Mouse (Mus musculus) heart, embryonic 15.5 days (tissue): Measurements from ENCODE around the gene Nid2. TPM values are rescaled to one million over a fixed set of nuclear protein-coding genes. Genes with fewer than 3 reads are reported as not detected.

ENCODE experiments used
- ATAC-seq: fragments of 200-750 bp; cut with Nextera tagmentation; replicated peaks from 2 replicates; pipeline ENCODE4 v1.8.0; 2017; ENCODE audit warnings: low read depth, moderate TSS enrichment; ENCODE audit not compliant: insufficient number of reproducible peaks, insufficient read depth, low FRiP score
- H3K27ac ChIP-seq: fragments of 300-500 bp; sonication (generic); 2 replicates; pipeline ENCODE4 v1.5.1; 2015; ENCODE audit warnings: mild to moderate bottlenecking, inconsistent platforms
- H3K27me3 ChIP-seq: fragments of 300-500 bp; sonication (generic); 2 replicates; pipeline ENCODE4 v1.6.1; 2015; ENCODE audit warnings: inconsistent platforms
- H3K36me3 ChIP-seq: fragments of 300-500 bp; sonication (generic); 2 replicates; pipeline ENCODE4 v1.6.1; 2015; ENCODE audit warnings: mild to moderate bottlenecking, inconsistent platforms
- H3K4me1 ChIP-seq: fragments of 300-500 bp; sonication (generic); replicated peaks from 2 replicates; pipeline ENCODE4 v1.6.1; 2015; ENCODE audit warnings: inconsistent platforms
- H3K4me2 ChIP-seq: fragments of 300-500 bp; sonication (generic); 2 replicates; pipeline ENCODE4 v1.6.1; 2015; ENCODE audit warnings: inconsistent platforms, mild to moderate bottlenecking, moderate library complexity
- H3K4me3 ChIP-seq: fragments of 300-500 bp; sonication (generic); 2 replicates; pipeline ENCODE4 v1.5.1; 2015; ENCODE audit warnings: mild to moderate bottlenecking, inconsistent platforms
- H3K9ac ChIP-seq: fragments of 300-500 bp; sonication (generic); 2 replicates; pipeline ENCODE4 v1.6.1; 2015; ENCODE audit warnings: mild to moderate bottlenecking, inconsistent platforms
- H3K9me3 ChIP-seq: fragments of 300-500 bp; sonication (generic); replicated peaks from 2 replicates; pipeline ENCODE4 v1.6.1; 2016; ENCODE audit warnings: inconsistent platforms
- WGBS: fragments of 180-500 bp; shearing (Covaris S2); methylation state at CpG from one replicate; pipeline ENCODE4 v1.1.7; 2015; ENCODE audit warnings: mixed read lengths; 5-methylcytosine and 5-hydroxymethylcytosine counted together
- polyA plus RNA-seq: library from polyadenylated mRNA; unstranded; fragments of >200 nt; fragmentation: Nextera tagmentation; extraction: Ambion mirVana; gene quantifications from 2 replicates; pipeline ENCODE4 v1.2.1, GENCODE M21; 2015

The Nid2 gene
- polyA plus RNA-seq, 1 experiment from 2014 or later, result 84.4 TPM

DNA sequence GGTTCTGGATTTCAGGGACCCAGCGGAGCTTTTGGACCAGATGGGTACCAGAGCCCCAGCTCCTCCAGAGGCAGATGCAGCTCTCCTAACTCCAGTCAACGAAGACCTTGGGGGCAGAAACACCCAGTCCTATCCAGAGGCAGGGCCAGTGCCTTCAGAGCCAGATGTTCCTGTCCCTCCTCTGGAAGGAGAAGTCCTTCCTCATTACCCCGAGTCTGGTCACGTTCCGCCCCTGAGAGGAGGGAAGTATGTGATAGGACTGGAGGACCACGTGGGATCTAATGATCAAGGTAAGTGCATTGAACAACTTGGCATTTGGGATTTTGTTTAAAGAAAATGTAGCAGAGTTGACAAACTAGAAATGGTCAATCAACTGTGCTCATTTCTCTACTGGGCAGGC, 17.6 kb downstream of the Nid2 start:
- ATAC-seq, result no peak
- Histone ChIP-seq H3K36me3 (peaks cover 19% of the 10 kb centered on the region; the same call in 1 of the 2 replicates), H3K9me3 (no peaks in the 10 kb centered on the region), H3K9ac (no peak overlapping the region), H3K4me1 (peaks cover 22% of the 10 kb centered on the region), H3K4me2 (no peak overlapping the region), H3K27ac (no peak overlapping the region), H3K4me3 (no peak overlapping the region), H3K27me3 (no peaks in the 10 kb centered on the region)
- WGBS, result 91% methylated on average over 6 of the region's 6 CpGs

DNA sequence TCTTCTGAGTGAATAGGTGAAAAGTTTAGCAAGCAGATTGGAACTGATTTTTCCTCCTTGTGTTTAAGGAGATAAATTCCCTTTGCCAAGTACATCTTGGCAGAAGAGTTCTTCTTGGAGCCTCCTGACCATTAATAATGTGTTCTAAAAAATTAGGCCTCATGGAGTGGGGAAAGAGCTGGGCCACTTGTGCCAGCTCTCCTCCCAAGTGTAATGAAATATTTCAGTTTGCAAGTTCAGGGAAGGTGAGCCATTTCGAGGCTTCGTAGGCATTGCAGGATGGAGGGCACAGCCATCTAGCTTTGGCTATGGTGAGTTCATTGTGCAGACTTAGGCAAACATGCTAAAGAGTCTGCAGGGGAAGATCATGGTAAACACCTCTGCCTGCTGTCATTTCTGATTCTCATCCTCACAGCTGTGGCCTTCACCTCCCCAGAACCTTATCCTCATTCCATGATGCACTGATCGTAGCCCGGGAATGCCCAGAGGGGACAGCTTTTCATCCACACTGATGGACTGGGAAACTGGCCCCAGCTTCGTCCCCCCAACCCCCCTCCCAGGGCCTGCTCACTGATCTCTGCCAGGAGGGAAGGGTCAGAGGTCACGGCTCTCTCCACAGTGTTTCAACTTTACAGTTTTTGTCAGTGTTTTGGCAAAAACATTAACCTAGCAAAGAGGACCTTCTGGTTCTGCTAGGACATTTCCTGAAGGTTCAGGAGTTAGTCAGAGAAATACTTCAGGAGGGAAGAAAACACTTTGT, 18.6 kb downstream of the Nid2 start:
- no peaks in the 10 kb centered on the region for H3K27me3 ChIP-seq
- 53% methylated on average over 6 of the region's 6 CpGs for WGBS
- ATAC-seq, result no peak
- H3K36me3 ChIP-seq, result peaks cover 17% of the 10 kb centered on the region; the same call in 1 of the 2 replicates
- H3K27ac ChIP-seq, result no peak overlapping the region
- no peak overlapping the region for H3K4me2 ChIP-seq
- H3K9me3 ChIP-seq, result no peaks in the 10 kb centered on the region
- no peak overlapping the region for H3K9ac ChIP-seq
- H3K4me3 ChIP-seq, result no peak overlapping the region
- H3K4me1 ChIP-seq, result peaks cover 28% of the 10 kb centered on the region

DNA sequence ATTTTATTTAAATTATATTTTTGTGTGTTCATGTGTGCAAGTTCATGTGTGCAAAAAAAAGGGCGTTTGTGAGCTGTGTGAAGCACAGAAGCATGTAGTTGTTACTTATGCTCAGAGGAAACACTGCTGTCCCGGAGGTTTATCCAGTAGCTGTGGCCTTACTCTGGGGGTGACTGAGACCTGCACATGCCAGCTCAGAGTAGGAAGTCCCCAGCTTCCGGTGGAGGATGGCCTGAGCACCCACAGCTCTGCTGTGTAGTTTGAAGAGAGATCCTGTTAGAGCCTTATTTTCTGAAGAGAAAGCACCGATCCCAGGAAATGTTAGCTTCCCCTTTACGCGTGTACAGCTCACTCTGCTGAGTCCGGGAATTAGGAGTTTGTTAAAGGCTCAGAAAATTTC, 20.1 kb downstream of the Nid2 start:
- 69% methylated on average over 7 of the region's 7 CpGs for WGBS
- H3K4me2 ChIP-seq, result no peak overlapping the region
- peak overlapping the region; percentile 0; the same call in 1 of the 2 replicates for H3K27ac ChIP-seq
- no peak overlapping the region for H3K4me3 ChIP-seq
- peaks cover 7% of the 10 kb centered on the region; the same call in 1 of the 2 replicates for H3K36me3 ChIP-seq
- H3K27me3 ChIP-seq, result no peaks in the 10 kb centered on the region
- no peak for ATAC-seq
- no peak overlapping the region for H3K9ac ChIP-seq
- H3K9me3 ChIP-seq, result no peaks in the 10 kb centered on the region
- H3K4me1 ChIP-seq, result peaks cover 34% of the 10 kb centered on the region

DNA sequence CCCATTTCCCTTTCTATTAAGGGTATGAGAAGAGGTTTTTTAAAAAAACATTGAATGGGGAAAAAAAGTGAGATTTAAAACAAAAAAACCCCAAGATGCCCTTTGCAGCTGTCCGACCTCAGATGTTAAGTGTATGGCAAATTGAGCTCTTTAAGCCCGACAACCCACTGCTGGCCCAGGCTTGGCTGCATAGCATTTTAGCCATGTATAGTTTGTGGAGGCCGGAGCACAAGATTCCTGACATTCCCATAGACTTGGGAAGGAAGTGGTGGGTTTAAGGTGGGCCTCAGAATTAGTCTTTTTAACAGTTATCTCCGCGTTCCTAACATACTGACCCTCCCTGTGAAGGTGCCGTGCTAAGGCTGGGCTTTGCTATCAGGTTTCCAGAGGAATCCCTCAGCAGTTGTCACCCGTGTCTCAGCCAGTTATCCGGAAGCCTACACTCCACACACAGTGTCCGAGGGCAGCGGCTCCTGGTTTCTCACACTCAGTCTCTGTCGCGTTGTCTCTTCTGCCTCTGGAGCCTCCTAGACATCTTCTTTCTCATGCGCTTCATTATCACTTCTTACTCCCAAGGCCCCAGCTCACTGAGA, 23.1 kb downstream of the Nid2 start:
- no peak overlapping the region for H3K27ac ChIP-seq
- 0 out of 2 replicates have a peak, but pooled peaks have one; percentile 20 for ATAC-seq
- no peak overlapping the region for H3K9ac ChIP-seq

DNA sequence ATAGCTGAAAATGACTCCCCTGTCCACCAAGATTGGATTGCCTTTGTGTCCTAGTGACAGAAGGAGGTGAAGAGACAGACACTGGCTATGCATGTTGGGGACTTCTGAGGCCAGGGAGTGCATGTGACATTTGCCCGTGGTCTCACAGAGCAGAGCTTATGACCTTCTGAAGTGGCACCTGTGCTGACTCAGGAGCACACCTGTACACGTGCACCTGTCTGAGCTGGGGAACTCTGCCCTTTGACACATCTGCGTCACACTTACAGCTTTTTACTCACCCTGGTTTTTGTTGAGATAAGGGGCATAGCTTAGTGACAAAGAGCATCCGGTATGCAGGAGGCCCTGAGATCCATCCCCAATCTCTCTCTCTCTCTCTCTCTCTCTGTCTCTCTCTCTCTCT, 24.4 kb downstream of the Nid2 start:
- H3K4me1 ChIP-seq, result peaks cover 29% of the 10 kb centered on the region
- ATAC-seq, result no peak

More for the DNA sequence above, 23.1 kb downstream of the Nid2 start:
- Histone ChIP-seq H3K9me3 (no peaks in the 10 kb centered on the region), H3K4me1 (peaks cover 36% of the 10 kb centered on the region), H3K4me2 (peak overlapping the region; percentile 24; the same call in 1 of the 2 replicates), H3K36me3 (peaks cover 4% of the 10 kb centered on the region), H3K27me3 (no peaks in the 10 kb centered on the region), H3K4me3 (no peak overlapping the region)
- WGBS, result 33% methylated on average over 13 of the region's 13 CpGs

DNA sequence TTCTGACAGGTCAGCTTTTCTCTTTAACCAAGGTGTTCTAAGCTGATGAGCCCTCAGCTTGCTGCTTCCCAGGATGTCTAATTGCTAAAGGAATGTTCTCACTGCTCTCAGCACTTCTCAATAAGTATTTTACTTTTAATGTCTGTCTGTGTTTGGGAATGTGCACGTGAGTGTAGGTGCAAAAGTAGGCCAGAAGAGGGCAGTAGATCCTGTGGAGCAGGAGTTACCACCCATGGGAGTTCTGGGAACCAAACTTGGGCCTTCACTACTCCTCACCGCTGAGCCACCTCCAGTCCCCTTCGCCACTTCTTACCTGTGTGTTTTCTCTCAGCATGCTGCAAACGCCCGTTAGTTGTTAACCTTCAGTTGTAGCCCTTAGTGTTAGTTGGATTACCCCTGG, 25.1 kb downstream of the Nid2 start:
- no peaks in the 10 kb centered on the region for H3K9me3 ChIP-seq
- no peak overlapping the region for H3K4me3 ChIP-seq
- H3K9ac ChIP-seq, result no peak overlapping the region
- H3K4me2 ChIP-seq, result no peak overlapping the region
- no peak for ATAC-seq
- no peak overlapping the region for H3K27ac ChIP-seq
- no peaks in the 10 kb centered on the region for H3K27me3 ChIP-seq
- 96% methylated on average over 5 of the region's 5 CpGs for WGBS
- H3K36me3 ChIP-seq, result peaks cover 16% of the 10 kb centered on the region
- H3K4me1 ChIP-seq, result peaks cover 26% of the 10 kb centered on the region

More for the DNA sequence above, 24.4 kb downstream of the Nid2 start:
- H3K4me2 ChIP-seq, result no peak overlapping the region
- no peak overlapping the region for H3K9ac ChIP-seq
- H3K9me3 ChIP-seq, result no peaks in the 10 kb centered on the region
- H3K27ac ChIP-seq, result no peak overlapping the region
- no peaks in the 10 kb centered on the region for H3K27me3 ChIP-seq
- WGBS, result 56% methylated on average over 4 of the region's 4 CpGs
- H3K36me3 ChIP-seq, result peaks cover 13% of the 10 kb centered on the region
- H3K4me3 ChIP-seq, result no peak overlapping the region

DNA sequence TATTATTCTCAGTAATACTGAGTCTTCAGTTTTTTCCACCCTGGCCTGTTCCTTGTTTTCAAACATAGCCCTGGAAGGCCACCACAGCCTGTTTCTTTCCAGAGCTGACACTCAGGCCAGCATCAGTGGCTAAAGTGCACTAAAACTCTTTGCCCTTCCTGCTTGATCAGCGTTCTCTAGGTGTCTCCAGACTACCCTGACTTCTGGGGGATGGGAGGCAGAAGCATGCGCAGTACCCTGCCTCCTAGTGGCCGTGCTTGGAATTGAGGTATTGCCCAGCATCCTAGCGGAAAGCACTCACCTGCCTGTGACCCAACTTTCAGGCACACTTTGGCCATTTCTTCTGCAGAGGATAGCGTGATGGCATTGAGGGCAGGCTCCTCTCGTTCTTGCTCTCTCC, 25.8 kb downstream of the Nid2 start:
- Histone ChIP-seq H3K36me3 (peaks cover 16% of the 10 kb centered on the region), H3K4me1 (peaks cover 25% of the 10 kb centered on the region), H3K9me3 (no peaks in the 10 kb centered on the region), H3K4me3 (no peak overlapping the region), H3K27me3 (no peaks in the 10 kb centered on the region), H3K4me2 (no peak overlapping the region), H3K9ac (no peak overlapping the region), H3K27ac (no peak overlapping the region)
- WGBS, result 46% methylated on average over 6 of the region's 6 CpGs
- no peak; the same call in 1 of the 2 replicates for ATAC-seq

DNA sequence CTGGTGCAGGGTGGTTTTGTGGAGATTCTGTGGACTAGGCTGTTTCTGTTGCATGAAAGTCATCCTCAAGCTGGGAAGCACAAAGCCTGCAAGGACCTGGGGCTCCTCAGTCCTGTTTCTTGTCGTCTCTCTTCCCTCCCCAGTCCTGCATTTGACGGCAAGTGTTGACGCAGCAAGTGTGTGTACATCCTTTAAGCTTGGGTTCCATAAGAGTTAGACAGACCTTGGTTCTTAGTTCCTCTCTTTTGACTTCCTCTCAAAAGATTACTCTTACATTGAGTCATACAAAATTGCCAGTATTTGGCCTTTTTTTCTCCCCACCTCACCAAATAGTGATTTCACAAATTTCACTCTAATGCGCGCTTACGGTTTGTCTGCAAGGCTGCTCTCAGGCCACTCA, 26.3 kb downstream of the Nid2 start:
- H3K27me3 ChIP-seq, result no peaks in the 10 kb centered on the region
- WGBS, result 78% methylated on average over 6 of the region's 6 CpGs

DNA sequence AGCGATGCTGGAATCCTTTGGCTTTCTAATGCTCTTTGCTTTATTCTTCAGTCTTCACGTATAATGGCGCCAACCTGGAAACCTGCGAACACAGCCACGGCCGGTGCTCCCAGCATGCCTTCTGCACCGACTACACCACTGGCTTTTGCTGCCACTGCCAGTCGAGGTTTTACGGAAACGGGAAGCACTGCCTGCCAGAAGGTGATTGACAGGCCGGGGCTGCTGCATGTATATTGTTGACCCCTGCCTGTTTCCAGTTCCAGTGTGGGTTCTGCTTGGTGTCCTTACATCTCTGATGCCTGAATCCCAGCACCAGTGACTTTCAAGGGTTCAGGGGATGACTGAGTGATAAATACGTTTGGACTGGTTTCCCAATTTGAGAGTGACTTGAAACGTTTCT, 26.9 kb downstream of the Nid2 start:
- no peak overlapping the region for H3K4me2 ChIP-seq
- no peak overlapping the region for H3K9ac ChIP-seq
- H3K4me3 ChIP-seq, result no peak overlapping the region
- no peak overlapping the region for H3K27ac ChIP-seq
- H3K27me3 ChIP-seq, result no peaks in the 10 kb centered on the region
- H3K36me3 ChIP-seq, result peaks cover 16% of the 10 kb centered on the region
- no peak for ATAC-seq
- 85% methylated on average over 13 of the region's 13 CpGs for WGBS
- H3K4me1 ChIP-seq, result peaks cover 24% of the 10 kb centered on the region
- no peaks in the 10 kb centered on the region for H3K9me3 ChIP-seq

More for the DNA sequence above, 26.3 kb downstream of the Nid2 start:
- Histone ChIP-seq H3K36me3 (peaks cover 16% of the 10 kb centered on the region), H3K9ac (no peak overlapping the region), H3K4me1 (peaks cover 25% of the 10 kb centered on the region), H3K9me3 (no peaks in the 10 kb centered on the region), H3K4me2 (no peak overlapping the region), H3K4me3 (no peak overlapping the region), H3K27ac (no peak overlapping the region)
- ATAC-seq, result no peak

DNA sequence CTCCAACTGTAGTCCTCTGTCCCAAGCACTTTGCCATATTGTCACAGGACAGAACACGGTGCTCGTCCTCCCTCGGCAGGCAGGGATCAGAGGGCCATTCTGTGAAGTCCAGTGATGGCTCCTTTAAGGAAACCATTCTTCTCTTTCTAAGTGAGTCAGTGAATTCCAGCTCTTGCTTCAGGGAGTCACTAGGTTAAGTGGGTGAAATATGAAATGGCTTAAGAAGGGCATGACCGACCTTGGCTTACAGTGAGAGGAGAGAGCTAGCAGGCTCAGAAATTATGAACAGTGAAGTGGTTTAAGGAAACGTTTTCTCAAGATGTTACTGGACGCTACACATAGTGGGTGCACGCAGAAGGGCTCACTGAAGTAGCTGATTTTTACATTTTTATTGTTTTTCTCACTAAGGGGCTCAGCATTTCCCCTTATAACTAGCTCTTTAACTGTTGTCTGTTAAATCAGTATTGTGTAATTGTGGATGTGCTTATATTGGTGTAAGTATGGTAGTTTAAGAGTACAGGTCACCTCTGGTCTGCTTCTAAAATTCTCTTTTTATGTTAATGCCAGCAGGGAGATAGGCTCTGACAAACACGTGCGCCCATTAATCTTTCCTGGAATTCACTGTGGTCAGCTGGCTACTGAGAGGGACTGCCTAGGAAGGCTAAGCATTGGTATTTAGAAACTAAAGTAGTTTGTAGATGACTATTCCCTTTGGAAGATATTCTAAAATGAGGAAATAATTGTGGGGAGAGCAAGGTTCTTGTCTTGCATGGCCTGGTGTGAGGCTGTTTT, 34.9 kb downstream of the Nid2 start:
- H3K9ac ChIP-seq, result no peak overlapping the region
- H3K36me3 ChIP-seq, result peaks cover 8% of the 10 kb centered on the region; the same call in 1 of the 2 replicates
- no peaks in the 10 kb centered on the region for H3K4me1 ChIP-seq
- WGBS, result 75% methylated on average over 9 of the region's 9 CpGs
- H3K9me3 ChIP-seq, result no peaks in the 10 kb centered on the region
- ATAC-seq, result no peak
- H3K4me2 ChIP-seq, result no peak overlapping the region
- H3K27me3 ChIP-seq, result no peaks in the 10 kb centered on the region
- H3K4me3 ChIP-seq, result no peak overlapping the region
- no peak overlapping the region for H3K27ac ChIP-seq

DNA sequence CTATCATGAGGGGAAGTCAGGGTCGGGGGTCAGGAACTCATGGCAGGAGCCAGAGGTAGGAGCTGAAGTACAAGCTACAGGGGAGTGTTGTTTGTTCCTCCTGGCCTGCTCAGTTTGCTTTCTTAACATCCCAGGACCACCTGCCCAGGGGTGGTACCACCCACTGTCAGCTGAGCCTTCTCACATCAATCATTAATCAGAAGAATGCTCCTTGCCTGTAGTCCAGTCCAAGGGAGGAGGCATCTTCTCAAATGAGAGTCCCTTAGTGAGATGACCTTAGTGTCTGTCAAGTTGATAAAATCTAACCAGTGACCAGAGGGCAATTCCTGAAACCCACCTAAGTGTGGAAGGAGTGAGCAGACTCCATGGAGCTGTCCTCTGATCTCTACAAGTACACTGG, 37.4 kb downstream of the Nid2 start:
- Histone ChIP-seq H3K27me3 (no peaks in the 10 kb centered on the region), H3K9ac (no peak overlapping the region), H3K27ac (no peak overlapping the region), H3K9me3 (no peaks in the 10 kb centered on the region), H3K4me3 (no peak overlapping the region), H3K4me2 (no peak overlapping the region), H3K36me3 (peaks cover 8% of the 10 kb centered on the region; the same call in 1 of the 2 replicates), H3K4me1 (no peaks in the 10 kb centered on the region)
- ATAC-seq, result no peak
- 57% methylated on average over 1 of the region's 1 CpGs for WGBS
